Mouse (Mus musculus): ENCODE results near the gene Agpat1.

DNA sequence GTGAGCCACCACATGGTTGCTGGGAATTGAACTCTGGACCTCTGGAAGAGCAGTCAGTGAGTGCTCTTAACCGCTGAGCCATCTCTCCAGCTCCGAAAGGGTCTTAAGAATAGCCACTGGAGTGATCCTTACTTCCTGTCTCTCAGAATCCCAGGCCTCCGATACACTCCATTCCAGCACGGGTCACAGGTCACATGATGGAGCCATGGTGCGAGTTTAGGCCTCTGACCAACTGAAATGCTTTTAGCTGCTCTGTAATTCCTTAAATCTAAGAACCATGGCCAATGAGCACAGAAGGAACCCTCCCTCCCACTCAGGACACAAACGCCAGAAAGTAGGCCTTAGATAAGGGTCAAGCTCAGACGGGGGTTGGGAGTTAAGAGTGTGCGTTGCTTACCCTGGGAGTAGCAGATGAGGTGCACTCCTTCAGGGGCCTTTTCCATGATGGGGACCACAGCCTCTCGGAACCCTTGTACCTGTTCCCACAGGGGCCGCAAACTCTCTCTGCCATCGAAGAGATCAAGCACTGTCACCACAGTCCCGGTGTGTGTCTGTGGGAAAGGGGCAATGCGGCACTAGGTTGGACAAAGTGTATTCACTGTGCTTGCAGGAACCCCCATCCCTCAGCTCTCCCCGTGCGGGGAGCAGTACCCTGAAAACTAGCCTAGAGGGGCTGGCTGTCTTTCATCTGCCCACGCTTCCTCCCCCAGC, 22.2 kb downstream of the Agpat1 start:
- TF ChIP-seq POLR2A (IDR thresholded peaks at IDR 0.05; ENCODE audit: borderline replicate concordance, extremely low read depth, insufficient read depth, insufficient read length, poor library complexity, severe bottlenecking) = no peak
- no peak for TF ChIP-seq CTCF (IDR thresholded peaks at IDR 0.05; ENCODE audit: borderline replicate concordance, extremely low read depth, insufficient read depth, insufficient read length)
